In the genomic region with DNA sequence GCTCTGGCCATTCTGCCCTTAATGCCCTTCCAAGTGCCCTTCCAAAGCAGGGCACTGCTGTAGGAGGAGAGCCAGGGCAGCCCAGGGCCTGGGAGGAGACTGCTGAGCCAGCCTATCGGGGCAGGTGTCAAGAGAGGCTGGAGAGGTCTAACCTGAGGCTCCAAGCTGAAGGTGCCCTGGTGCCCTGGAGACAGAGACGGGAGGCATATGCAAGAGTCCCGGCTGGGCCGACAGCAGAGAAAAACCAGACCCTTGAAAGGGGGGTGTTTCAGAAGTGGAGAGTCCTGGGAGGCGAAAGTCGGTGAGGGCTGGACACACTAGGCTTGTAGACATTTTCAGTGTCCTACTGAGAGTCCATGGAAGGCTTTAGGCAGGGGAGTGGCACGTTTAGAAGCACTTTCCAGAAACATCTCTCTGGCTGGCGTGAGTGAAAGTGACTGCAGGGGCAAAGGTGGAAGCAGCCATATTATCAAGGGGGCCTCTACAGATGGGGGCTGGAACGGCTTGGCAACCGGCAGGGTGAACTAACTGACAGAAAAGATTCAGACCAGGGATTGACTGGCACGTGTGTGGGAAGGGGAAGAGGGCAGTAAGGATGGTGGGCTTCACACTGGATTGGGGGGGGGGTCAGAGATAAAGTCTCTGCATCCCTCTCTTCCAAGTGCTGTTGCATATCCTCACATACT, we compare ENCODE assay signal across 10 mouse cellular contexts.
A peak's percentile ranks its signal among the peaks of the same experiment; 100 is the strongest.
DNase-seq lines count a peak whose midpoint lies in the region; ATAC-seq and TF ChIP-seq lines count a peak whose summit lies in the region.
"Had no signal": no experiment of that assay in that cellular context is flagged by ENCODE, and none has a peak within 500 bp of the region (broad histone marks: within the 10 kb centered on the region; RNA-seq: fewer than 3 reads in every experiment).

No protein-coding gene starts in this region.

- TF ChIP-seq POLR2A in olfactory bulb, adult 2 months (IDR thresholded peaks at IDR 0.05; ENCODE audit: insufficient read depth, low read depth, low read length), result no peak

- H3K4me3 ChIP-seq in lung, embryonic 14.5 days (ENCODE audit: low read depth, low read length), result no peak overlapping the region
- H3K4me3 ChIP-seq in lung, postnatal 0 days (ENCODE audit: low read depth, low read length), result no peak overlapping the region
- H3K4me3 ChIP-seq in heart, embryonic 13.5 days, result no peak overlapping the region
- H3K4me3 ChIP-seq in kidney, embryonic 15.5 days (replicated peaks), result no peak overlapping the region
- no peak overlapping the region for H3K4me3 ChIP-seq in olfactory bulb, adult 2 months (ENCODE audit: insufficient read depth, low read depth, low read length)

- no peak for TF ChIP-seq EP300 in lung, postnatal 0 days (IDR thresholded peaks at IDR 0.05)

- H3K27ac ChIP-seq in lung, embryonic 14.5 days (ENCODE audit: low read depth), result peak overlapping the region; percentile 31; the same call in 1 of the 2 replicates
- H3K27ac ChIP-seq in lung, postnatal 0 days (ENCODE audit: low read length), result no peak overlapping the region
- H3K27ac ChIP-seq in heart, embryonic 13.5 days (replicated peaks), result peak overlapping the region; percentile 80
- peak overlapping the region; percentile 99 for H3K27ac ChIP-seq in kidney, embryonic 15.5 days
- peak overlapping the region; percentile 78 for H3K27ac ChIP-seq in olfactory bulb, adult 2 months (ENCODE audit: insufficient read depth, low read depth, low read length)

- H3K36me3 ChIP-seq in lung, embryonic 14.5 days (ENCODE audit: insufficient read depth), result no peaks in the 10 kb centered on the region
- no peaks in the 10 kb centered on the region for H3K36me3 ChIP-seq in lung, postnatal 0 days (ENCODE audit: insufficient read depth, low read length)
- H3K36me3 ChIP-seq in heart, embryonic 13.5 days, result no peaks in the 10 kb centered on the region
- H3K36me3 ChIP-seq in kidney, embryonic 15.5 days, result no peaks in the 10 kb centered on the region

- DNase-seq in lung, embryonic 14.5 days, result no peak
- no peak for DNase-seq in lung, postnatal 0 days (ENCODE audit: low spot score)
- DNase-seq in gastrocnemius, postnatal 4 days (ENCODE audit: low spot score in 2 of 2), result no peak
- DNase-seq in thymus, postnatal 4 days, result no peak
- no peak for DNase-seq in left cerebral cortex, postnatal 14 days (ENCODE audit: low spot score in 2 of 2)
- DNase-seq: layer of hippocampus, postnatal 36 days; right cerebral cortex, adult 18-20 months had no signal

- no peak overlapping the region for H3K9ac ChIP-seq in lung, embryonic 14.5 days
- no peak overlapping the region for H3K9ac ChIP-seq in lung, postnatal 0 days (replicated peaks; ENCODE audit: low read depth)
- peak overlapping the region; percentile 53 for H3K9ac ChIP-seq in heart, embryonic 13.5 days
- no peak overlapping the region for H3K9ac ChIP-seq in kidney, embryonic 15.5 days

- no peak for TF ChIP-seq CTCF in lung, embryonic 14.5 days (IDR thresholded peaks at IDR 0.05; ENCODE audit: low read depth)
- TF ChIP-seq CTCF in lung, postnatal 0 days (IDR thresholded peaks at IDR 0.05), result no peak
- no peak for TF ChIP-seq CTCF in olfactory bulb, adult 2 months (IDR thresholded peaks at IDR 0.05; ENCODE audit: insufficient read depth, low read depth, low read length)

- H3K4me2 ChIP-seq in lung, embryonic 14.5 days, result no peak overlapping the region
- no peak overlapping the region for H3K4me2 ChIP-seq in lung, postnatal 0 days (replicated peaks; ENCODE audit: low read depth, low read length)
- H3K4me2 ChIP-seq in heart, embryonic 13.5 days, result no peak overlapping the region
- no peak overlapping the region for H3K4me2 ChIP-seq in kidney, embryonic 15.5 days

- peaks cover 49% of the 10 kb centered on the region for H3K4me1 ChIP-seq in lung, embryonic 14.5 days (ENCODE audit: insufficient read depth)
- H3K4me1 ChIP-seq in lung, postnatal 0 days (ENCODE audit: insufficient read depth, low read depth, low read length), result peaks cover 21% of the 10 kb centered on the region
- peaks cover 84% of the 10 kb centered on the region for H3K4me1 ChIP-seq in heart, embryonic 13.5 days
- peaks cover 80% of the 10 kb centered on the region for H3K4me1 ChIP-seq in kidney, embryonic 15.5 days
- peaks cover 57% of the 10 kb centered on the region for H3K4me1 ChIP-seq in olfactory bulb, adult 2 months (ENCODE audit: control insufficient read depth, insufficient read depth, low read length)

- intact Hi-C loops in left cerebral cortex, postnatal 14 days (cut with DNase I), result no loop called here

- H3K9me3 ChIP-seq in lung, embryonic 14.5 days (ENCODE audit: low read depth, low read length), result no peaks in the 10 kb centered on the region; the same call in 1 of the 2 replicates
- no peaks in the 10 kb centered on the region for H3K9me3 ChIP-seq in lung, postnatal 0 days (ENCODE audit: low read length)
- H3K9me3 ChIP-seq in heart, embryonic 13.5 days, result no peaks in the 10 kb centered on the region
- H3K9me3 ChIP-seq in kidney, embryonic 15.5 days (replicated peaks), result no peaks in the 10 kb centered on the region

- WGBS in lung, embryonic 14.5 days, result 37% methylated on average over 11 of the region's 11 CpGs
- 54% methylated on average over 11 of the region's 11 CpGs for WGBS in lung, postnatal 0 days
- WGBS in heart, embryonic 13.5 days, result 22% methylated on average over 11 of the region's 11 CpGs
- 68% methylated on average over 11 of the region's 11 CpGs for WGBS in kidney, embryonic 15.5 days
- WGBS in olfactory bulb, adult 2 months, result 70% methylated on average over 11 of the region's 11 CpGs

- no peaks in the 10 kb centered on the region for H3K27me3 ChIP-seq in lung, embryonic 14.5 days (ENCODE audit: insufficient read depth, low read length)
- no peaks in the 10 kb centered on the region for H3K27me3 ChIP-seq in lung, postnatal 0 days (replicated peaks; ENCODE audit: insufficient read depth, low read length)
- no peaks in the 10 kb centered on the region for H3K27me3 ChIP-seq in heart, embryonic 13.5 days (replicated peaks)
- H3K27me3 ChIP-seq in kidney, embryonic 15.5 days, result no peaks in the 10 kb centered on the region

- ATAC-seq in lung, embryonic 14.5 days (ENCODE audit: insufficient read depth), result no peak
- ATAC-seq in lung, postnatal 0 days, result no peak
- no peak for ATAC-seq in heart, embryonic 13.5 days (ENCODE audit: extremely low read depth, insufficient number of reproducible peaks, low FRiP score, low TSS enrichment)
- no peak for ATAC-seq in kidney, embryonic 15.5 days (replicated peaks; ENCODE audit: low FRiP score)
